8 mouse cellular contexts compared by ENCODE assay signal in genomic region chr6:120463884-120464283, GRCm38 (mm10). TPM values are rescaled to one million over a fixed set of nuclear protein-coding genes. Genes with fewer than 3 reads are reported as not detected.
DNase-seq lines count a peak whose midpoint lies in the region; ATAC-seq and TF ChIP-seq lines count a peak whose summit lies in the region.

No protein-coding gene starts in this region.

- no peaks in the 10 kb centered on the region for H3K36me3 ChIP-seq in heart, embryonic 14.5 days (ENCODE audit: control insufficient read depth, insufficient read depth, low read length)
- no peaks in the 10 kb centered on the region for H3K36me3 ChIP-seq in midbrain, embryonic 12.5 days

- peak overlapping the region; percentile 84 for H3K4me2 ChIP-seq in heart, embryonic 14.5 days (ENCODE audit: low read length)
- peak overlapping the region; percentile 66 for H3K4me2 ChIP-seq in midbrain, embryonic 12.5 days (replicated peaks)

- no peak for ATAC-seq in heart, embryonic 14.5 days (ENCODE audit: insufficient number of reproducible peaks, insufficient read depth, low FRiP score, low read depth)
- ATAC-seq in midbrain, embryonic 12.5 days (ENCODE audit: low FRiP score, low read depth) = no peak; the same call in 1 of the 2 replicates

- DNase-seq in embryo, embryonic 10.5 days (ENCODE audit: low spot score) = peak; percentile 34
- DNase-seq in embryo, embryonic 10 days (ENCODE audit: low spot score) = no peak
- DNase-seq in kidney, postnatal 4 days = peak; percentile 24 to 49
- DNase-seq in thymus, postnatal 25 days = peak; percentile 71
- DNase-seq in ovary, adult 18-20 months (ENCODE audit: low spot score) = no peak

- H3K27ac ChIP-seq in bone marrow macrophage, adult 2 months (ENCODE audit: insufficient read depth, low read depth, low read length) = no peak overlapping the region
- no peak overlapping the region for H3K27ac ChIP-seq in heart, embryonic 14.5 days (replicated peaks in 1 of 2; ENCODE audit: control insufficient read depth in 1 of 2, insufficient read depth in 1 of 2, low read depth in 2 of 2, low read length in 2 of 2)
- H3K27ac ChIP-seq in midbrain, embryonic 12.5 days (replicated peaks) = no peak overlapping the region

- TF ChIP-seq CTCF in bone marrow macrophage, adult 2 months (IDR thresholded peaks at IDR 0.05; ENCODE audit: low read depth, low read length) = no peak

- H3K27me3 ChIP-seq in heart, embryonic 14.5 days (ENCODE audit: control insufficient read depth, insufficient read depth, low read length) = peaks cover 29% of the 10 kb centered on the region
- peaks cover 50% of the 10 kb centered on the region for H3K27me3 ChIP-seq in midbrain, embryonic 12.5 days

- peak overlapping the region; percentile 71 for H3K9ac ChIP-seq in heart, embryonic 14.5 days (ENCODE audit: low read length)
- H3K9ac ChIP-seq in midbrain, embryonic 12.5 days (replicated peaks) = 0 out of 2 replicates have a peak overlapping the region, but pooled peaks have one; percentile 50

- no peak for TF ChIP-seq POLR2A in bone marrow macrophage, adult 2 months (IDR thresholded peaks at IDR 0.05; ENCODE audit: borderline replicate concordance, low read depth, low read length)

- WGBS in heart, embryonic 14.5 days = 3% methylated on average over 11 of the region's 11 CpGs
- 5% methylated on average over 11 of the region's 11 CpGs for WGBS in midbrain, embryonic 12.5 days

- H3K4me3 ChIP-seq in bone marrow macrophage, adult 2 months (ENCODE audit: insufficient read depth, low read length) = peak overlapping the region; percentile 93
- peak overlapping the region; percentile 60 to 82 for H3K4me3 ChIP-seq in heart, embryonic 14.5 days (ENCODE audit: control insufficient read depth in 1 of 2, insufficient read depth in 1 of 2, low read depth in 1 of 2, low read length in 2 of 2)
- peak overlapping the region; percentile 53 for H3K4me3 ChIP-seq in midbrain, embryonic 12.5 days

- peaks cover 39% of the 10 kb centered on the region for H3K4me1 ChIP-seq in bone marrow macrophage, adult 2 months (ENCODE audit: control insufficient read depth, insufficient read depth, low read length)
- H3K4me1 ChIP-seq in heart, embryonic 14.5 days (ENCODE audit: control insufficient read depth in 2 of 2, insufficient read depth in 2 of 2, low read length in 2 of 2) = peaks cover 8 to 13% of the 10 kb centered on the region in 2 experiments
- peaks cover 10% of the 10 kb centered on the region for H3K4me1 ChIP-seq in midbrain, embryonic 12.5 days

- H3K9me3 ChIP-seq in heart, embryonic 14.5 days (ENCODE audit: control insufficient read depth, low read length) = no peaks in the 10 kb centered on the region
- H3K9me3 ChIP-seq in midbrain, embryonic 12.5 days = no peaks in the 10 kb centered on the region

RNA-seq across cellular contexts. Expression of gene Il17ra, which starts 0.8 kb away (rescaled TPM):
- polyA plus RNA-seq in bone marrow macrophage, adult 2 months (2012; ENCODE audit: insufficient read depth, insufficient read length, missing spikeins) = 17.6 and 23.6 TPM in 2 replicates
- polyA plus RNA-seq in heart, embryonic 14.5 days (2014; fragmentation: Nextera tagmentation; extraction: Ambion mirVana) = 1.8 and 2.3 TPM in 2 replicates
- 3.6 and 3.8 TPM in 2 replicates for polyA plus RNA-seq in midbrain, embryonic 12.5 days (2016; fragmentation: Nextera tagmentation; extraction: Ambion mirVana)

RNA-seq across cellular contexts. Expression of gene Tmem121b, which starts 29.7 kb away (rescaled TPM):
- not detected in 2 replicates for polyA plus RNA-seq in bone marrow macrophage, adult 2 months (2012; ENCODE audit: insufficient read depth, insufficient read length, missing spikeins)
- polyA plus RNA-seq in heart, embryonic 14.5 days (2014; fragmentation: Nextera tagmentation; extraction: Ambion mirVana) = 0.04 and 0.07 TPM in 2 replicates
- 2.5 and 3.0 TPM in 2 replicates for polyA plus RNA-seq in midbrain, embryonic 12.5 days (2016; fragmentation: Nextera tagmentation; extraction: Ambion mirVana)

Comparison
In these comparisons a context has a peak if more than half of its experiments do, and no peak if none do; other contexts are left out.
1. DNase-seq: peak in embryo, embryonic 10.5 days (single experiment), kidney, postnatal 4 days (2 of 2) and thymus, postnatal 25 days (single experiment); none in embryo, embryonic 10 days (single experiment) and ovary, adult 18-20 months (single experiment).
2. Peak in every context shown above with its lines, with median percentiles within 50 percentile points of each other: H3K4me3 ChIP-seq.